Mouse (Mus musculus): ENCODE results near the gene Epo. TPM values are rescaled to one million over a fixed set of nuclear protein-coding genes. Genes with fewer than 3 reads are reported as not detected.

The Epo gene
- polyA plus RNA-seq (2014; fragmentation: Nextera tagmentation; extraction: Ambion mirVana) = 0.72 and 1.4 TPM in 2 replicates

- Histone ChIP-seq H3K4me3 (ENCODE audit: low read depth, low read length) (peak within 1 kb of the TSS; percentile 62), H3K4me1 (ENCODE audit: control insufficient read depth, insufficient read depth, low read length) (peaks cover 13% of the 10 kb centered on the region)
- WGBS = under 1% methylated on average over 40 of the region's 40 CpGs
Measured at GRCm38 (mm10) chr5:137533117-137533827, at the start of gene Epo, which contains the start of gene Gnb2. Gene Epo (minus strand): TSS chr5:137533242. Gene Gnb2 (minus strand): TSS chr5:137533510.

GRCm38 (mm10) chr5:137582702-137583101 lies 49.7 kb upstream of the Epo start:
- Histone ChIP-seq H3K9ac (ENCODE audit: low read length) (no peak overlapping the region), H3K27me3 (ENCODE audit: control insufficient read depth, insufficient read depth, low read length) (peaks cover 2% of the 10 kb centered on the region; the same call in 1 of the 2 replicates), H3K4me2 (no peak overlapping the region), H3K4me1 (ENCODE audit: control insufficient read depth, insufficient read depth, low read length) (no peaks in the 10 kb centered on the region), H3K4me3 (ENCODE audit: low read depth, low read length) (no peak overlapping the region), H3K9me3 (ENCODE audit: control insufficient read depth, low read length) (no peaks in the 10 kb centered on the region), H3K27ac (ENCODE audit: low read depth, low read length) (no peak overlapping the region), H3K36me3 (ENCODE audit: control insufficient read depth, insufficient read depth, low read length) (no peaks in the 10 kb centered on the region)
- ATAC-seq (ENCODE audit: low FRiP score) = 0 out of 2 replicates have a peak, but pooled peaks have one; percentile 33
- no peak for DNase-seq (ENCODE audit: low spot score, missing footprints)
- 41% methylated on average over 8 of the region's 8 CpGs for WGBS

More at GRCm38 (mm10) chr5:137533117-137533827, at the start of gene Epo, which contains the start of gene Gnb2:
- H3K4me2 ChIP-seq = peak within 1 kb of the TSS; percentile 95
- DNase-seq (ENCODE audit: low spot score, missing footprints) (peak; percentile 100), ATAC-seq (ENCODE audit: low FRiP score) (peak; percentile 74)
- no peaks in the 10 kb centered on the region for H3K9me3 ChIP-seq (ENCODE audit: control insufficient read depth, low read length)
- H3K27me3 ChIP-seq (ENCODE audit: control insufficient read depth, insufficient read depth, low read length) = no peaks in the 10 kb centered on the region
- peak within 1 kb of the TSS; percentile 74 for H3K9ac ChIP-seq (ENCODE audit: low read length)
- H3K36me3 ChIP-seq (ENCODE audit: control insufficient read depth, insufficient read depth, low read length) = peaks cover 15% of the 10 kb centered on the region
- peak within 1 kb of the TSS; percentile 93 for H3K27ac ChIP-seq (ENCODE audit: low read depth, low read length)

- WGBS = 81% methylated on average over 6 of the region's 6 CpGs
- Histone ChIP-seq H3K4me2 (no peak overlapping the region), H3K4me3 (ENCODE audit: low read depth, low read length) (no peak overlapping the region), H3K36me3 (ENCODE audit: control insufficient read depth, insufficient read depth, low read length) (no peaks in the 10 kb centered on the region), H3K9ac (ENCODE audit: low read length) (no peak overlapping the region), H3K27ac (ENCODE audit: low read depth, low read length) (no peak overlapping the region), H3K9me3 (ENCODE audit: control insufficient read depth, low read length) (no peaks in the 10 kb centered on the region), H3K27me3 (ENCODE audit: control insufficient read depth, insufficient read depth, low read length) (peaks cover 2% of the 10 kb centered on the region; the same call in 1 of the 2 replicates), H3K4me1 (ENCODE audit: control insufficient read depth, insufficient read depth, low read length) (no peaks in the 10 kb centered on the region)
- ATAC-seq (ENCODE audit: low FRiP score) (no peak), DNase-seq (ENCODE audit: low spot score, missing footprints) (no peak)
Measured at GRCm38 (mm10) chr5:137580246-137580645, 47.2 kb upstream of the Epo start.

- Histone ChIP-seq H3K27ac (ENCODE audit: low read depth, low read length) (no peak overlapping the region), H3K4me1 (ENCODE audit: control insufficient read depth, insufficient read depth, low read length) (peaks cover 7% of the 10 kb centered on the region), H3K9me3 (ENCODE audit: control insufficient read depth, low read length) (no peaks in the 10 kb centered on the region), H3K4me2 (peak overlapping the region; percentile 48), H3K9ac (ENCODE audit: low read length) (peak overlapping the region; percentile 50), H3K4me3 (ENCODE audit: low read depth, low read length) (peak overlapping the region; percentile 14), H3K27me3 (ENCODE audit: control insufficient read depth, insufficient read depth, low read length) (no peaks in the 10 kb centered on the region), H3K36me3 (ENCODE audit: control insufficient read depth, insufficient read depth, low read length) (no peaks in the 10 kb centered on the region)
- 7% methylated on average over 27 of the region's 27 CpGs for WGBS
- peak; percentile 92 for DNase-seq (ENCODE audit: low spot score, missing footprints)
- peak; percentile 59 for ATAC-seq (ENCODE audit: low FRiP score)
Measured at GRCm38 (mm10) chr5:137574470-137574901, 41.4 kb upstream of the Epo start.

GRCm38 (mm10) chr5:137570691-137571586 lies 37.9 kb upstream of the Epo start:
- Histone ChIP-seq H3K4me2 (no peak overlapping the region), H3K9me3 (ENCODE audit: control insufficient read depth, low read length) (no peaks in the 10 kb centered on the region), H3K4me1 (ENCODE audit: control insufficient read depth, insufficient read depth, low read length) (peaks cover 7% of the 10 kb centered on the region), H3K27me3 (ENCODE audit: control insufficient read depth, insufficient read depth, low read length) (no peaks in the 10 kb centered on the region), H3K36me3 (ENCODE audit: control insufficient read depth, insufficient read depth, low read length) (no peaks in the 10 kb centered on the region), H3K27ac (ENCODE audit: low read depth, low read length) (no peak overlapping the region), H3K9ac (ENCODE audit: low read length) (no peak overlapping the region), H3K4me3 (ENCODE audit: low read depth, low read length) (no peak overlapping the region)
- DNase-seq (ENCODE audit: low spot score, missing footprints) = no peak
- 78% methylated on average over 17 of the region's 17 CpGs for WGBS
- no peak for ATAC-seq (ENCODE audit: low FRiP score)

- ATAC-seq (ENCODE audit: low FRiP score) = no peak
- H3K9ac ChIP-seq (ENCODE audit: low read length) = no peak overlapping the region
- no peak overlapping the region for H3K4me2 ChIP-seq
- H3K4me1 ChIP-seq (ENCODE audit: control insufficient read depth, insufficient read depth, low read length) = peaks cover 7% of the 10 kb centered on the region
- no peak overlapping the region for H3K27ac ChIP-seq (ENCODE audit: low read depth, low read length)
- 42% methylated on average over 7 of the region's 7 CpGs for WGBS
- DNase-seq (ENCODE audit: low spot score, missing footprints) = no peak
- no peaks in the 10 kb centered on the region for H3K36me3 ChIP-seq (ENCODE audit: control insufficient read depth, insufficient read depth, low read length)
- no peak overlapping the region for H3K4me3 ChIP-seq (ENCODE audit: low read depth, low read length)
- H3K27me3 ChIP-seq (ENCODE audit: control insufficient read depth, insufficient read depth, low read length) = no peaks in the 10 kb centered on the region
- no peaks in the 10 kb centered on the region for H3K9me3 ChIP-seq (ENCODE audit: control insufficient read depth, low read length)
Measured at GRCm38 (mm10) chr5:137570181-137570580, 37.1 kb upstream of the Epo start.

- Histone ChIP-seq H3K9me3 (ENCODE audit: control insufficient read depth, low read length) (no peaks in the 10 kb centered on the region), H3K4me1 (ENCODE audit: control insufficient read depth, insufficient read depth, low read length) (peaks cover 6% of the 10 kb centered on the region), H3K36me3 (ENCODE audit: control insufficient read depth, insufficient read depth, low read length) (no peaks in the 10 kb centered on the region), H3K27ac (ENCODE audit: low read depth, low read length) (no peak within 1 kb of the TSS), H3K9ac (ENCODE audit: low read length) (no peak within 1 kb of the TSS), H3K4me3 (ENCODE audit: low read depth, low read length) (no peak within 1 kb of the TSS), H3K27me3 (ENCODE audit: control insufficient read depth, insufficient read depth, low read length) (no peaks in the 10 kb centered on the region), H3K4me2 (no peak within 1 kb of the TSS)
- no peak for DNase-seq (ENCODE audit: low spot score, missing footprints)
- ATAC-seq (ENCODE audit: low FRiP score) = no peak
- 32% methylated on average over 9 of the region's 9 CpGs for WGBS
Measured at GRCm38 (mm10) chr5:137569665-137570064, 36.6 kb upstream of the Epo start, which contains the start of gene Tfr2. Gene Tfr2 (plus strand): TSS chr5:137569840.

GRCm38 (mm10) chr5:137569031-137569430 lies 36.0 kb upstream of the Epo start:
- Histone ChIP-seq H3K9ac (ENCODE audit: low read length) (no peak overlapping the region), H3K4me1 (ENCODE audit: control insufficient read depth, insufficient read depth, low read length) (peaks cover 2% of the 10 kb centered on the region; the same call in 1 of the 2 replicates)

More at GRCm38 (mm10) chr5:137569031-137569430, 36.0 kb upstream of the Epo start:
- Histone ChIP-seq H3K4me2 (no peak overlapping the region), H3K27me3 (ENCODE audit: control insufficient read depth, insufficient read depth, low read length) (no peaks in the 10 kb centered on the region), H3K36me3 (ENCODE audit: control insufficient read depth, insufficient read depth, low read length) (no peaks in the 10 kb centered on the region), H3K9me3 (ENCODE audit: control insufficient read depth, low read length) (no peaks in the 10 kb centered on the region), H3K4me3 (ENCODE audit: low read depth, low read length) (no peak overlapping the region), H3K27ac (ENCODE audit: low read depth, low read length) (no peak overlapping the region)
- ATAC-seq (ENCODE audit: low FRiP score) (no peak), DNase-seq (ENCODE audit: low spot score, missing footprints) (no peak)
- WGBS = 70% methylated on average over 12 of the region's 12 CpGs

Data from midbrain, embryonic 11.5 days (tissue).